Mouse (Mus musculus) left cerebral cortex, postnatal 4 days (tissue): ENCODE data around the gene Srp68. TPM values are rescaled to one million over a fixed set of nuclear protein-coding genes. Genes with fewer than 3 reads are reported as not detected.

ENCODE experiments used
- DNase-seq: peaks from one replicate; pipeline ENCODE4 v3.0.0-alpha.2; 2022
- intact Hi-C: fragments of 180-260 bp; cut with DNase I; formaldehyde crosslinking; loops from one replicate; pipeline ENCODE4 v1.15.1; 2025
- total RNA-seq, 2 experiments: library from RNA; stranded (reverse); gene quantifications; 2 replicates each; pipeline ENCODE4 v1.2.3; 2021

Srp68 gene
- total RNA-seq, 2 experiments from 2014 or later, result 53.2 to 57.1 TPM

GRCm38 (mm10) chr11:116210696-116211095, 63.3 kb downstream of the Srp68 start:
- intact Hi-C loops, result no loop called here
- DNase-seq, result no peak

- intact Hi-C loops, result no loop called here
- no peak for DNase-seq
Observed at GRCm38 (mm10) chr11:116209257-116209656, 64.8 kb downstream of the Srp68 start.

- DNase-seq, result no peak
- intact Hi-C loops, result no loop called here
Observed at GRCm38 (mm10) chr11:116208660-116209059, 65.4 kb downstream of the Srp68 start.

- intact Hi-C loops, result no loop called here
- no peak for DNase-seq
Observed at GRCm38 (mm10) chr11:116206678-116207077, 67.3 kb downstream of the Srp68 start.

GRCm38 (mm10) chr11:116203150-116203549, 70.9 kb downstream of the Srp68 start:
- intact Hi-C loops, result no loop called here
- no peak for DNase-seq

GRCm38 (mm10) chr11:116201151-116201550, 72.9 kb downstream of the Srp68 start:
- no peak for DNase-seq
- intact Hi-C loops, result no loop called here

- intact Hi-C loops, result no loop called here
- peak; percentile 98 for DNase-seq
Observed at GRCm38 (mm10) chr11:116198639-116199531, 75.1 kb downstream of the Srp68 start, which contains the start of the genes Ten1 and Acox1. Gene Ten1, plus strand, starts transcription at chr11:116198855. Gene Acox1, minus strand, starts transcription at chr11:116199045.

- intact Hi-C loops, result no loop called here
- DNase-seq, result no peak
Observed at GRCm38 (mm10) chr11:116198132-116198531, 75.9 kb downstream of the Srp68 start.

GRCm38 (mm10) chr11:116197584-116197906, 76.5 kb downstream of the Srp68 start:
- intact Hi-C loops, result no loop called here
- DNase-seq, result no peak

- no peak for DNase-seq
- intact Hi-C loops, result no loop called here
Observed at GRCm38 (mm10) chr11:116196866-116197583, 77.0 kb downstream of the Srp68 start.

GRCm38 (mm10) chr11:116196336-116196735, 77.7 kb downstream of the Srp68 start:
- intact Hi-C loops, result no loop called here
- DNase-seq, result no peak

GRCm38 (mm10) chr11:116195252-116195651, 78.8 kb downstream of the Srp68 start:
- intact Hi-C loops, result no loop called here

More at GRCm38 (mm10) chr11:116195252-116195651, 78.8 kb downstream of the Srp68 start:
- DNase-seq, result no peak

Other genes starting within 250 kb of the Srp68 start
- 100 to 1,000 TPM; 510 to 587 TPM for gene H3f3b, start 246.3 kb downstream of the Srp68 start, total RNA-seq
- 10 to 100 TPM; 38.8 to 42.9 TPM for gene Unk, start 243.9 kb downstream of the Srp68 start, total RNA-seq
- gene Unc13d, start 196.3 kb downstream of the Srp68 start, total RNA-seq, result 1 to 10 TPM in 1 of 2 experiments, under 1 TPM in 1; 0.56 to 1.2 TPM
- 100 to 1,000 TPM; 171 to 176 TPM for gene Wbp2, start 187.2 kb downstream of the Srp68 start, total RNA-seq
- gene Trim47, start 147.0 kb downstream of the Srp68 start, total RNA-seq, result 1 to 10 TPM; 9.2 to 9.3 TPM
- gene Trim65, start 143.1 kb downstream of the Srp68 start, total RNA-seq, result 1 to 10 TPM; 4.9 to 5.2 TPM
- 10 to 100 TPM; 52.2 to 54.0 TPM for gene Mrpl38, start 135.3 kb downstream of the Srp68 start, total RNA-seq
- 100 to 1,000 TPM; 126 to 130 TPM for gene Fbf1, start 106.1 kb downstream of the Srp68 start, total RNA-seq
- 10 to 100 TPM; 39.5 to 39.9 TPM for gene Ten1, start 75.4 kb downstream of the Srp68 start, total RNA-seq
- gene Acox1, start 75.2 kb downstream of the Srp68 start, total RNA-seq, result 10 to 100 TPM; 96.3 to 98.3 TPM
- under 1 TPM; 0.66 to 0.85 TPM for gene Evpl, start 36.1 kb downstream of the Srp68 start, total RNA-seq
- gene Galr2, start 6.7 kb upstream of the Srp68 start, total RNA-seq, result under 1 TPM; 0.18 to 0.20 TPM
- 100 to 1,000 TPM; 112 to 117 TPM for gene Exoc7, start 33.0 kb upstream of the Srp68 start, total RNA-seq
- gene Foxj1, start 61.2 kb upstream of the Srp68 start, total RNA-seq, result 1 to 10 TPM; 6.6 to 9.3 TPM
- 100 to 1,000 TPM; 187 to 192 TPM for gene Rnf157, start 138.8 kb upstream of the Srp68 start, total RNA-seq
- gene Ubald2, start 159.9 kb upstream of the Srp68 start, total RNA-seq, result 10 to 100 TPM; 43.3 to 45.8 TPM
- gene Qrich2, start 192.0 kb upstream of the Srp68 start, total RNA-seq, result under 1 TPM in 1 of 2 experiments, not detected in 1; 0.08 TPM
- 100 to 1,000 TPM; 107 TPM for gene Prpsap1, start 220.0 kb upstream of the Srp68 start, total RNA-seq